Mouse (Mus musculus): ENCODE measurements around the gene Dcaf15. TPM values are rescaled to one million over a fixed set of nuclear protein-coding genes. Genes with fewer than 3 reads are reported as not detected.

Dcaf15 gene
- polyA plus RNA-seq, 1 experiment = 29.9 TPM

DNA sequence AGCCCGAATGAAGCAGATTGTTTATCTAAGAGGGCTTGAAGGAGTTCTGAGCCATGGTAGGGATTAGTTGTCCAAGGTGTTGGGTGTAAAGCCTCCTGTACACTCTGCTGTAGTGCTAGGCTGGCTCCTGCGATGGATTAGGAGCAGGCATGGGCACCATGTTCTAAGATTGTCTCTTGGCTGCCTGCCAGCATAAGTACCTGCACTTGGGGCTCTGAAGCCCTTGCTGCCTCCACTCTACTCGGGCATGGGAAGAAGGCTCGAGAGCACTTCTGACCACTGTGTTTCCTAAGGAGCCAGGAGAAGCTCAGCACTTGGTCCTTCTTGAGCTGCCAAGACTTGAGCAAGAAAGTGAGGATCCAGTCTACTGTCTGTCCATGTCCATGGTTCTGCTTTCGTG, 25.4 kb downstream of the Dcaf15 start:
- Histone ChIP-seq H3K4me3 (ENCODE audit: insufficient read depth, low read length) (no peak overlapping the region), H3K4me1 (ENCODE audit: control insufficient read depth, insufficient read depth, low read length) (no peaks in the 10 kb centered on the region), H3K27ac (ENCODE audit: insufficient read depth, low read length) (no peak overlapping the region)
- TF ChIP-seq POLR2A (IDR thresholded peaks at IDR 0.05; ENCODE audit: extremely low read depth, insufficient read depth, low read length) = no peak
- no peak for TF ChIP-seq CTCF (IDR thresholded peaks at IDR 0.05; ENCODE audit: extremely low read depth, insufficient read depth, low read length)

DNA sequence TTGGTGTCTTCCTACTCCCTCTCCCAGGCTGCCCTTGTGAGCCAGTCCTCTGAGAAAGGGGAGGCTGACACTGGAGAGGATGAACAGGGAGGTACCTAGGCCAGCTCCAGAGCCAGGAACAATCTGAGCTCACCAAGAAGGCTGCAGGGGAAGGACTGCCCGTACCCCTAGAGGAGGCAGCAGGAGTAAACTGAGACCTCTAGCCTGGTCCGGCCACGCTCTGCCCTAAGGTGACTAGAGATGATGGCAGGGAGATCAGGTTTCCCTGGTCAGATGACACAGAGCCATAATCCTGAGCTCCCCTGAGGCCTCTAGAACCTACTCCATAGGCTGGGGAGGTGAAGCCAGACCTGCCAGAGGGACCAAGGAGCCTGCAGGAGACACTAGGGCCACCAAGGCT, 27.7 kb downstream of the Dcaf15 start:
- TF ChIP-seq CTCF (IDR thresholded peaks at IDR 0.05; ENCODE audit: extremely low read depth, insufficient read depth, low read length) (no peak), POLR2A (IDR thresholded peaks at IDR 0.05; ENCODE audit: extremely low read depth, insufficient read depth, low read length) (no peak)
- peaks cover 4% of the 10 kb centered on the region for H3K4me1 ChIP-seq (ENCODE audit: control insufficient read depth, insufficient read depth, low read length)
- H3K4me3 ChIP-seq (ENCODE audit: insufficient read depth, low read length) = no peak overlapping the region
- no peak overlapping the region for H3K27ac ChIP-seq (ENCODE audit: insufficient read depth, low read length)

DNA sequence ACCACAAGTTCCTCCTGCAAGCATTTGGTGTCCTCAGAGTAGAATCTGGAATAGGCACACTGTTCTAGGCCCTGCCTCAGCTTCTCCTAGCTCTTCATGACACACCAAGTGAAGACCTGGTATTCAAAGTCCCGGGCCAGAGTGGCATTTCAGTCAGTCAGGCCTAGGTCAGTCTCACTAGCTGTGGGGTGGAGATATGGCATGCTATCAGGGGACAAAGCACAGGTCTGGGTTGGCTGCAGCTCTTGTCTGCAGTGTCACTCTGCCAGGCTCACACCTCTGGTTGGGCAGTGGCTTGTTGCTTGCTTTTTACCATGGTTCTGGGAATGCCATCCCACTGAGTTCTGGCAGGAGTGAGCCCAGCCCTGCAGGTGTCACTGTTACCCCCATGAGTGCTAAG, 28.2 kb downstream of the Dcaf15 start:
- no peak overlapping the region for H3K27ac ChIP-seq (ENCODE audit: insufficient read depth, low read length)
- H3K4me3 ChIP-seq (ENCODE audit: insufficient read depth, low read length) = no peak overlapping the region
- H3K4me1 ChIP-seq (ENCODE audit: control insufficient read depth, insufficient read depth, low read length) = peaks cover 6% of the 10 kb centered on the region
- TF ChIP-seq CTCF (IDR thresholded peaks at IDR 0.05; ENCODE audit: extremely low read depth, insufficient read depth, low read length) (no peak), POLR2A (IDR thresholded peaks at IDR 0.05; ENCODE audit: extremely low read depth, insufficient read depth, low read length) (no peak)

DNA sequence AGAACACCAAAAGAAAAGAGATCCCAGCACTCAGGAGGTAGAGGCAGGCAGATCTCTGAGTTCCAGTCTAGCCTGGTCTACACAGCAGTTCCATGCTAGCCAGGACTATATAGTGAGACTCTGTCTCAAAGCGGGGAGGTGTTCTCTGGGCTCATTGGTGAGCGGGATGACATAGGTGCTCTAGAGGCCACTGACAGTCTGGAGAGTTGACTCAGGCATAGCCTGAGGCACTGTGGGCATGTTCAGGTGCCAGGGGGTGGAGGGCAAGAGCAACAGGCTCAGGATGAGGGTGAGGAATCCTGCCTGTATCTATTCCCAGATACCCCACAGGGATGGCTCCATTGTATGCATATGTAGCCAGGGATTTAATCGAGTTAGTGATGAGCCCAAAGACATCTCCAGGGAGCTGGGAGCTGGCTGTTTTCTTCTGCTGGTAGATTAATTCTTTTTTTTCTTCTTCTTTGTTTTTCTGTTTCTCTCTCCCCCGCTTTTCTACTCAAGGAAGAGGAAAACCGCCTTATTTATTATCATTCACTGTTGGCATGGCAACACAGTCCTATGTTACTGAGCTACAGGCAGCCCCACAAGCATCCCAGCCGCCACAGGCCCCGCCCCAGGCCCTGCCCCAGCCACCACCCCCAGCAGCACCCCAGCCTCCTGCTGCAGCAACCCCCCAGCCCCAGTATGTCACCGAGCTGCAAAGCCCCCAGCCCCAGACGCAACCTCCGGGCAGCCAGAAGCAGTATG, 31.2 kb downstream of the Dcaf15 start:
- peaks cover 24% of the 10 kb centered on the region for H3K4me1 ChIP-seq (ENCODE audit: control insufficient read depth, insufficient read depth, low read length)
- TF ChIP-seq POLR2A (IDR thresholded peaks at IDR 0.05; ENCODE audit: extremely low read depth, insufficient read depth, low read length) = no peak
- no peak for TF ChIP-seq CTCF (IDR thresholded peaks at IDR 0.05; ENCODE audit: extremely low read depth, insufficient read depth, low read length)
- peak overlapping the region; percentile 20; the same call in 1 of the 2 replicates for H3K27ac ChIP-seq (ENCODE audit: insufficient read depth, low read length)
- H3K4me3 ChIP-seq (ENCODE audit: insufficient read depth, low read length) = peak overlapping the region; percentile 25; the same call in 1 of the 2 replicates

DNA sequence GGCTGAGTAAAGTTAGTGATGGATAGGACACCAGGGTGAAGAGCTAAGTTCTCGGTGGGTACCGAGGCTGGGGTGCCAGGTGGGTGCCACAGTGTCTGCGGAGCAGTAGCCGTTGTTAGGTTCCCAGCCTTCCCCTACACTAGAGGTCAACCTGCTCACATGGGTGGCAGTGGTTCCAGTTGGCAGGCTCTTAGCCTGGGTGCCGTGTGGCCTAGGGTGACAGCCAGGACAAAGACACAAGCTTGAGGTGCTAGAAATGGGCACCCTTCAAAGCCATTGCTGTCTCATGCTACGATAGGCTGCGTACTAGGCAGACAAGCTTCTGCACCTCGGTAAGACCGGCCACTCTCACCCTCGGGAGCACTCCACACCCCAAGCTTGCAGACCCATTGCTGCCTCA, 32.2 kb downstream of the Dcaf15 start:
- Histone ChIP-seq H3K27ac (ENCODE audit: insufficient read depth, low read length) (no peak overlapping the region; the same call in 1 of the 2 replicates), H3K4me1 (ENCODE audit: control insufficient read depth, insufficient read depth, low read length) (peaks cover 24% of the 10 kb centered on the region), H3K4me3 (ENCODE audit: insufficient read depth, low read length) (no peak overlapping the region)
- no peak for TF ChIP-seq CTCF (IDR thresholded peaks at IDR 0.05; ENCODE audit: extremely low read depth, insufficient read depth, low read length)
- TF ChIP-seq POLR2A (IDR thresholded peaks at IDR 0.05; ENCODE audit: extremely low read depth, insufficient read depth, low read length) = no peak

DNA sequence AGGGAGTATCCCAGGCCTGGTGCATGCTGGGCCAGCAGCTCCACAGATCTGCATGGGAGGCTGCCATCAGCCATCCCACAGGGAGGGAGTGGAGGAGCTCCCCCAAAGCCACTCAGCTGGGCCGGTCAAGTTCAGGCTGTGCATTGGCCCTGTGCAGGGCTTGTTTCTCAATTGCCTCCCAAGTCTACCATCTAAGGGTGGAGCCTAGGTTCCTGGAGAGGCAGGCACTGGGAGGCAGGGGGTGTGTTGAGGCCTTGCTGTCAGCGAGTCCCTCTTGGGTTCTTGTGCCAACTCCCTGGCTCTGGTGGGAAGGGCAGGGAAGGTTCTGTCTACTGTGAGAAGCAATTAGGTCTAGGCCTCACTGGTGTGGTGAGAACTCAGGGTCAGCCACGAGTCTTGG, 32.6 kb downstream of the Dcaf15 start:
- Histone ChIP-seq H3K27ac (ENCODE audit: insufficient read depth, low read length) (no peak overlapping the region), H3K4me3 (ENCODE audit: insufficient read depth, low read length) (no peak overlapping the region), H3K4me1 (ENCODE audit: control insufficient read depth, insufficient read depth, low read length) (peaks cover 24% of the 10 kb centered on the region)
- TF ChIP-seq POLR2A (IDR thresholded peaks at IDR 0.05; ENCODE audit: extremely low read depth, insufficient read depth, low read length) (no peak), CTCF (IDR thresholded peaks at IDR 0.05; ENCODE audit: extremely low read depth, insufficient read depth, low read length) (no peak)

DNA sequence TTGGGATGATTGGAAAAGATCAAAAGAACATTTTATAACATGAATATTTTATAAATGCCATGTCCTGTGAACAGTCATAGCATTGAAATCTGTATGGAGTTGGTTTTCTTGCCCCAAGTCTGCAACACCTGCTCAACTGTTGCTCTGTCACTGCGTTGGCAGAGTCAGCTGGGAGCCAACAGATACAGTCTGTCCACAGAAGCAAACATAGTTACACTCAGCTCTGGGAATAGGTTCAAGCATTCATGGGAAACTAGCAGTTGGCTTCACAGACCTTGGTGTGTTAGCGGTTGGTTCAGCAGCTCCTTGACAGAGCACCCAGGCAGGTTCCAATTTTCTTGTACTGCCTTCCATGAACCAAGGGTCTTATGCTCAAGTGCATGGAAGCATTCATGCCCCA, 33.9 kb downstream of the Dcaf15 start:
- no peak overlapping the region for H3K27ac ChIP-seq (ENCODE audit: insufficient read depth, low read length)
- H3K4me3 ChIP-seq (ENCODE audit: insufficient read depth, low read length) = no peak overlapping the region
- TF ChIP-seq POLR2A (IDR thresholded peaks at IDR 0.05; ENCODE audit: extremely low read depth, insufficient read depth, low read length) = 0 out of 2 replicates have a peak, but pooled peaks have one; percentile 27
- TF ChIP-seq CTCF (IDR thresholded peaks at IDR 0.05; ENCODE audit: extremely low read depth, insufficient read depth, low read length) = no peak
- H3K4me1 ChIP-seq (ENCODE audit: control insufficient read depth, insufficient read depth, low read length) = peaks cover 24% of the 10 kb centered on the region

DNA sequence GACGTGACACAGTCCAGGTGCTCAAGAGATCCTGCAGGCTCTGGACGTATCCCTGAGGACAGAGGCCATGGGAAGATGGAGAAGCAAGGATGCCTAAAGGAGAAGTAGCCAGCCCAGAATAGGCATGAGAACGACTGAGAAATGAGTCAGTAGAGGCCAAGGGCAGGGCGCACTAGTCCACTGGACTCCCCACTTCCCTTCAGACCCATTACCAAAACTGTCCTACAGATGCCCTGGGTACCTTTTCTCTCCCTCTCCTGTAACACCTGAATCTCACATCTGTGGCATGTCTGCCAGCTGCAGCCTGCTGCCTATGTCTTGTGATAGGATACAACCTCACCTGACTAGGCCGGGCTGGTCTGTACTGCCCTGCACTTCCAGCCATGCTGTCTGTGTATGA, 34.3 kb downstream of the Dcaf15 start:
- Histone ChIP-seq H3K27ac (ENCODE audit: insufficient read depth, low read length) (peak overlapping the region; percentile 17; the same call in 1 of the 2 replicates), H3K4me3 (ENCODE audit: insufficient read depth, low read length) (no peak overlapping the region), H3K4me1 (ENCODE audit: control insufficient read depth, insufficient read depth, low read length) (peaks cover 24% of the 10 kb centered on the region)
- TF ChIP-seq CTCF (IDR thresholded peaks at IDR 0.05; ENCODE audit: extremely low read depth, insufficient read depth, low read length) = no peak
- no peak for TF ChIP-seq POLR2A (IDR thresholded peaks at IDR 0.05; ENCODE audit: extremely low read depth, insufficient read depth, low read length)

DNA sequence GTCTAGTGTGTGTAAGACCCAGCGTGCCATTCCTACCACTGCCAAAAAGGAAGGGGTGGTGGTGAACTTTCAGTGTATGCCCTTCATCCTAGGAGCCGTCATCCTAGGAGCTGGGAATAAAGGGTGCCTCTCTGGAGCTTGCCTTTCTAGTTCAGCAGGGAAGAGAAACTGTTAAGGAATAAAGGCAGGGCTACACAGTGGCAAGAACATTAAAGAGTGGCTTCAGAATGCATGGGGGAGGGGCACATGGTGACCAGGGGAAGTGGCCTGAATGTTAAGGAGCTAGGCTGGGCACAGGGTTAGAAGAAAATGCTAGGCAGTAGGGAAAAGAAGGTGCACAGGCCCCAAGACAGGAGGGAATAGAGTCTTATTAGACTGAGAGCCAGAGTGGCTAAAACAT, 34.8 kb downstream of the Dcaf15 start:
- Histone ChIP-seq H3K4me3 (ENCODE audit: insufficient read depth, low read length) (no peak overlapping the region), H3K4me1 (ENCODE audit: control insufficient read depth, insufficient read depth, low read length) (peaks cover 24% of the 10 kb centered on the region), H3K27ac (ENCODE audit: insufficient read depth, low read length) (peak overlapping the region; percentile 17; the same call in 1 of the 2 replicates)
- TF ChIP-seq CTCF (IDR thresholded peaks at IDR 0.05; ENCODE audit: extremely low read depth, insufficient read depth, low read length) = no peak
- TF ChIP-seq POLR2A (IDR thresholded peaks at IDR 0.05; ENCODE audit: extremely low read depth, insufficient read depth, low read length) = no peak

DNA sequence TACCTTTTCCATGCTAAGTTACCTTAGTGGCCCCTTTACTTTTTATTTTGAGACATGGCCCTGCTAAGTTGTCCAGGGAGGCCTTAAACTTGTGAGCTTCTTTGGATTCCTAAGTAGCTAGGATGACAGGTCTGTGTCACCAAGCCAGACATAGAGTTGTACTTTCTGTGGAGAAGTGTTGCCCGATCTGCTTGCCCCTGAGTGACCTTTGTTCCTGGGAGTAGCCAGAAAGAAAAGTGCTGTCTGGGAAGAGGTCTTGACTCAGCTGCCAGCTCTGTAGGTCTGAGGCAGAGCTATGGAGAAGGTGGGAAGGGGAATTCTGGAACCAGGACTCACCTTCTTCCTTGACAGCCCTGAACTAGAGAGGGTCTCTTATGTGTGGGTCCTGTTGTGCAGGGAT, 35.4 kb downstream of the Dcaf15 start:
- TF ChIP-seq POLR2A (IDR thresholded peaks at IDR 0.05; ENCODE audit: extremely low read depth, insufficient read depth, low read length) (no peak), CTCF (IDR thresholded peaks at IDR 0.05; ENCODE audit: extremely low read depth, insufficient read depth, low read length) (no peak)
- Histone ChIP-seq H3K4me1 (ENCODE audit: control insufficient read depth, insufficient read depth, low read length) (peaks cover 24% of the 10 kb centered on the region), H3K4me3 (ENCODE audit: insufficient read depth, low read length) (no peak overlapping the region), H3K27ac (ENCODE audit: insufficient read depth, low read length) (no peak overlapping the region)
